Comparison of ENCODE assay signal across 10 mouse cellular contexts in the genomic region with DNA sequence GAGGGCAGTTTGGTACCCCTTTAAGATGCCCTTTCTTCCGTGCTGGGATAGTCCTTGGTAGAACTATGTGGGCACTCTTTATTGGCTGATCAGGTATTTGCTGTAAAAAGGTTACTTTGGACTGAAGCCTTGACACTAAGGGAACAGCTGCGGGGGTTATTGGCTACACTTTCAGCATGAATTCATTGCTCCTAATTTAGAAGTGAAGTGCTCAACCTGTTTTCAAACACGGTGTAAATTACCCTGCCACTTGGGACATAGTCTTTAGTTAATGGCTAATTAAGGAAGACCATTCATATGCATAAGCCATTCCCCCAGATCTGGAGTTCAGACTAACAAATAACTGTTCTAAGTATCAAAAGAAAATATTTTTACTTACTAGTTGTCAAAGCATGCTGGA. TPM values are rescaled to one million over a fixed set of nuclear protein-coding genes. Genes with fewer than 3 reads are reported as not detected.
DNase-seq lines count a peak whose midpoint lies in the region; ATAC-seq and TF ChIP-seq lines count a peak whose summit lies in the region.
"Had no signal": no experiment of that assay in that cellular context is flagged by ENCODE, and none has a peak within 500 bp of the region (broad histone marks: within the 10 kb centered on the region; RNA-seq: fewer than 3 reads in every experiment).

No protein-coding gene starts in this region.

- no peak for TF ChIP-seq POLR2A in heart, adult 2 months (IDR thresholded peaks at IDR 0.05; ENCODE audit: insufficient read depth, low read depth, low read length)
- no peak for TF ChIP-seq POLR2A in ES-Bruce4 (IDR thresholded peaks at IDR 0.05; ENCODE audit: insufficient read depth, low read length)

- peak overlapping the region; percentile 54; the same call in 1 of the 2 replicates for H3K4me3 ChIP-seq in heart, embryonic 12.5 days
- H3K4me3 ChIP-seq in heart, adult 2 months = no peak overlapping the region
- H3K4me3 ChIP-seq in ES-Bruce4 (ENCODE audit: low read depth, low read length) = peak overlapping the region; percentile 62; the same call in 1 of the 2 replicates
- H3K4me3 ChIP-seq in forebrain, embryonic 15.5 days = peak overlapping the region; percentile 54
- H3K4me3 ChIP-seq in midbrain, embryonic 12.5 days = peak overlapping the region; percentile 48

- H3K4me2 ChIP-seq in heart, embryonic 12.5 days = peak overlapping the region; percentile 93
- H3K4me2 ChIP-seq in forebrain, embryonic 15.5 days (replicated peaks) = peak overlapping the region; percentile 89
- H3K4me2 ChIP-seq in midbrain, embryonic 12.5 days (replicated peaks) = peak overlapping the region; percentile 71

- peaks cover 71% of the 10 kb centered on the region for H3K27me3 ChIP-seq in heart, embryonic 12.5 days (replicated peaks)
- H3K27me3 ChIP-seq in heart, adult 2 months (ENCODE audit: control insufficient read depth, insufficient read depth, low read length) = peaks cover 4% of the 10 kb centered on the region; the same call in 1 of the 2 replicates
- peaks cover 36% of the 10 kb centered on the region for H3K27me3 ChIP-seq in ES-Bruce4 (ENCODE audit: control insufficient read depth, insufficient read depth, low read length, poor library complexity, severe bottlenecking)
- peaks cover 69% of the 10 kb centered on the region for H3K27me3 ChIP-seq in forebrain, embryonic 15.5 days
- H3K27me3 ChIP-seq in midbrain, embryonic 12.5 days = peaks cover 56% of the 10 kb centered on the region

- H3K9me3 ChIP-seq in heart, embryonic 12.5 days (replicated peaks) = no peaks in the 10 kb centered on the region
- H3K9me3 ChIP-seq in ES-Bruce4 (replicated peaks; ENCODE audit: control insufficient read depth, insufficient read depth, low read length, poor library complexity, severe bottlenecking) = peaks cover under 1% of the 10 kb centered on the region; the same call in 1 of the 2 replicates
- no peaks in the 10 kb centered on the region for H3K9me3 ChIP-seq in forebrain, embryonic 15.5 days
- H3K9me3 ChIP-seq in midbrain, embryonic 12.5 days = no peaks in the 10 kb centered on the region
- H3K9me3 ChIP-seq: heart, embryonic 10.5 days had no signal

- no peak for TF ChIP-seq CTCF in heart, adult 2 months (IDR thresholded peaks at IDR 0.05)
- no peak for TF ChIP-seq CTCF in ES-Bruce4 (IDR thresholded peaks at IDR 0.05; ENCODE audit: low read depth, low read length)

- no peaks in the 10 kb centered on the region for H3K79me2 ChIP-seq in heart, adult 2 months (replicated peaks; ENCODE audit: control insufficient read depth, insufficient read depth, low read length)

- H3K36me3 ChIP-seq in heart, embryonic 12.5 days = no peaks in the 10 kb centered on the region
- no peaks in the 10 kb centered on the region for H3K36me3 ChIP-seq in heart, adult 2 months (ENCODE audit: control insufficient read depth, insufficient read depth, low read length)
- no peaks in the 10 kb centered on the region for H3K36me3 ChIP-seq in ES-Bruce4 (ENCODE audit: control insufficient read depth, insufficient read depth, low read length, poor library complexity, severe bottlenecking)
- no peaks in the 10 kb centered on the region for H3K36me3 ChIP-seq in forebrain, embryonic 15.5 days
- no peaks in the 10 kb centered on the region for H3K36me3 ChIP-seq in midbrain, embryonic 12.5 days
- H3K36me3 ChIP-seq: heart, embryonic 10.5 days had no signal

- no peak for DNase-seq in heart, adult 2 months
- no peak for DNase-seq in adrenal gland, adult (ENCODE audit: inconsistent age in 2 of 2, low spot score in 1 of 2)
- DNase-seq in ovary, adult 18-20 months (ENCODE audit: low spot score) = no peak
- no peak for DNase-seq in heart, adult 9 months (ENCODE audit: low spot score in 2 of 2)

- no peak for TF ChIP-seq EP300 in heart, adult 2 months (IDR thresholded peaks at IDR 0.05; ENCODE audit: insufficient read depth, low read depth, low read length)
- TF ChIP-seq EP300 in ES-Bruce4 (IDR thresholded peaks at IDR 0.05; ENCODE audit: insufficient read depth, low read depth, low read length) = no peak

- WGBS in heart, embryonic 12.5 days = 13% methylated on average over 3 of the region's 3 CpGs
- whole genome bisulfite sequencing in heart, adult 2 months = 12% methylated on average over 3 of the region's 3 CpGs
- WGBS in forebrain, embryonic 15.5 days = 1% methylated on average over 3 of the region's 3 CpGs
- 6% methylated on average over 3 of the region's 3 CpGs for WGBS in midbrain, embryonic 12.5 days

- ATAC-seq in heart, embryonic 12.5 days (ENCODE audit: insufficient number of reproducible peaks, low FRiP score) = no peak
- no peak for ATAC-seq in forebrain, embryonic 15.5 days (replicated peaks)
- no peak for ATAC-seq in midbrain, embryonic 12.5 days (ENCODE audit: low FRiP score, low read depth)

- peaks cover 25% of the 10 kb centered on the region for H3K4me1 ChIP-seq in heart, embryonic 12.5 days (replicated peaks)
- no peaks in the 10 kb centered on the region for H3K4me1 ChIP-seq in heart, adult 2 months (ENCODE audit: control insufficient read depth, insufficient read depth, low read length)
- no peaks in the 10 kb centered on the region for H3K4me1 ChIP-seq in ES-Bruce4 (ENCODE audit: control insufficient read depth, insufficient read depth, low read length)
- peaks cover 35% of the 10 kb centered on the region for H3K4me1 ChIP-seq in forebrain, embryonic 15.5 days
- H3K4me1 ChIP-seq in midbrain, embryonic 12.5 days = peaks cover 24% of the 10 kb centered on the region

- H3K9ac ChIP-seq in heart, embryonic 12.5 days = no peak overlapping the region
- H3K9ac ChIP-seq in heart, adult 2 months (ENCODE audit: low read depth, low read length) = no peak overlapping the region
- peak overlapping the region; percentile 27; the same call in 1 of the 2 replicates for H3K9ac ChIP-seq in ES-Bruce4 (ENCODE audit: low read depth, poor library complexity, severe bottlenecking)
- peak overlapping the region; percentile 54; the same call in 1 of the 2 replicates for H3K9ac ChIP-seq in forebrain, embryonic 15.5 days (replicated peaks)
- H3K9ac ChIP-seq in midbrain, embryonic 12.5 days (replicated peaks) = 0 out of 2 replicates have a peak overlapping the region, but pooled peaks have one; percentile 24

- no peak overlapping the region for H3K27ac ChIP-seq in heart, embryonic 12.5 days (ENCODE audit: poor library complexity, severe bottlenecking)
- no peak overlapping the region for H3K27ac ChIP-seq in heart, adult 2 months
- H3K27ac ChIP-seq in ES-Bruce4 (ENCODE audit: insufficient read depth, low read length) = no peak overlapping the region
- no peak overlapping the region for H3K27ac ChIP-seq in forebrain, embryonic 15.5 days (replicated peaks)
- H3K27ac ChIP-seq in midbrain, embryonic 12.5 days (replicated peaks) = no peak overlapping the region
- H3K27ac ChIP-seq: macrophage had no signal

- intact Hi-C loops in heart, adult 2 months (cut with DNase I) = no loop called here

RNA-seq across cellular contexts. Expression of gene Vwc2, which starts 2.7 kb away (rescaled TPM):
- 0.63 and 1.1 TPM in 2 replicates for polyA plus RNA-seq in heart, embryonic 12.5 days (2016; fragmentation: Nextera tagmentation; extraction: Ambion mirVana)
- total RNA-seq in heart, adult 2 months (2021) = not detected
- polyA plus RNA-seq in heart, adult 2 months (2012; rRNA removed) = 0.82 and 1.1 TPM in 2 replicates
- polyA plus RNA-seq in ES-Bruce4 (2011; ENCODE audit: insufficient read depth, insufficient read length, low read depth, missing spikeins) = not detected in 2 replicates
- 3.7 and 5.0 TPM in 2 replicates for polyA plus RNA-seq in forebrain, embryonic 15.5 days (2015; fragmentation: Nextera tagmentation; extraction: Ambion mirVana)
- 2.4 and 4.2 TPM in 2 replicates for polyA plus RNA-seq in midbrain, embryonic 12.5 days (2016; fragmentation: Nextera tagmentation; extraction: Ambion mirVana)
- polyA plus RNA-seq: macrophage had no signal

Comparison
In these comparisons a context has a peak if more than half of its experiments do, and no peak if none do; other contexts are left out.
1. H3K9ac ChIP-seq: peak in ES-Bruce4 (single experiment), forebrain, embryonic 15.5 days (single experiment) and midbrain, embryonic 12.5 days (single experiment); none in heart, embryonic 12.5 days (single experiment) and heart, adult 2 months (single experiment).
2. Peak in every context shown above with its lines, with median percentiles within 50 percentile points of each other: H3K4me2 ChIP-seq.